Mouse (Mus musculus) heart, postnatal 0 days (tissue): ENCODE data around the gene Plxdc1. TPM values are rescaled to one million over a fixed set of nuclear protein-coding genes. Genes with fewer than 3 reads are reported as not detected.

Source experiments
- ATAC-seq: fragments of 200-750 bp; cut with Nextera tagmentation; 2 replicates; pipeline ENCODE4 v1.8.0; 2017; ENCODE audit warnings: low read depth, moderate number of reproducible peaks, moderate library complexity; ENCODE audit not compliant: insufficient read depth
- DNase-seq: peaks from one replicate; pipeline ENCODE4 v3.0.0-alpha.2; 2016; ENCODE audit warnings: low spot score
- H3K27ac ChIP-seq: fragments of 300-500 bp; sonication (generic); 2 replicates; pipeline ENCODE4 v1.5.1; 2014; ENCODE audit warnings: low read depth, mild to moderate bottlenecking
- H3K27me3 ChIP-seq: fragments of 300-500 bp; sonication (generic); 2 replicates; pipeline ENCODE4 v1.6.1; 2014; ENCODE audit warnings: low read length, mixed read lengths; ENCODE audit not compliant: control insufficient read depth, insufficient read depth
- H3K36me3 ChIP-seq: fragments of 300-500 bp; sonication (generic); replicated peaks from 2 replicates; pipeline ENCODE4 v1.6.1; 2014; ENCODE audit warnings: low read length, mixed read lengths; ENCODE audit not compliant: control insufficient read depth, insufficient read depth
- H3K4me1 ChIP-seq: fragments of 300-500 bp; sonication (generic); 2 replicates; pipeline ENCODE4 v1.6.1; 2014; ENCODE audit warnings: antibody characterized with exemption; ENCODE audit not compliant: control insufficient read depth, insufficient read depth
- H3K4me2 ChIP-seq: fragments of 300-500 bp; sonication (generic); 2 replicates; pipeline ENCODE4 v1.6.1; 2014; ENCODE audit warnings: low read depth, mild to moderate bottlenecking, low read length, moderate library complexity
- H3K4me3 ChIP-seq: fragments of 300-500 bp; sonication (generic); 2 replicates; pipeline ENCODE4 v1.5.1; 2014; ENCODE audit warnings: low read depth, low read length
- H3K9ac ChIP-seq: fragments of 300-500 bp; sonication (generic); replicated peaks from 2 replicates; pipeline ENCODE4 v1.6.1; 2014; ENCODE audit warnings: low read depth, low read length, mixed read lengths
- H3K9me3 ChIP-seq: fragments of 300-500 bp; sonication (generic); replicated peaks from 2 replicates; pipeline ENCODE4 v1.6.1; 2016; ENCODE audit warnings: low read length; ENCODE audit not compliant: control insufficient read depth
- CTCF ChIP-seq: IDR thresholded peaks from 2 replicates; pipeline ENCODE4 v1.5.1; 2016; ENCODE audit warnings: antibody characterized with exemption, control low read depth, low read depth
- EP300 ChIP-seq: IDR thresholded peaks from 2 replicates; pipeline ENCODE4 v1.6.1; 2016; ENCODE audit warnings: antibody characterized with exemption, low read depth
- whole genome bisulfite sequencing: fragments of 180-500 bp; shearing (Covaris S2); extraction: QIAGEN DNeasy Blood & Tissue Kit; methylation state at CpG from one replicate; pipeline ENCODE4 v1.1.7; 2014; 5-methylcytosine and 5-hydroxymethylcytosine counted together
- polyA plus RNA-seq: library from polyadenylated mRNA; unstranded; fragments of >200 nt; fragmentation: Nextera tagmentation; extraction: Ambion mirVana; gene quantifications from 2 replicates; pipeline ENCODE4 v1.2.1, GENCODE M21; 2015
- total RNA-seq: library from RNA; depleted of rRNA; stranded (reverse); fragments of >200 nt; gene quantifications from 2 replicates; pipeline ENCODE4 v1.2.3, GENCODE M21; 2014; ENCODE audit warnings: low replicate concordance

The Plxdc1 gene
- total and polyA plus RNA-seq, 2 experiments from 2014 or later, result 2.1 to 2.6 TPM

DNA sequence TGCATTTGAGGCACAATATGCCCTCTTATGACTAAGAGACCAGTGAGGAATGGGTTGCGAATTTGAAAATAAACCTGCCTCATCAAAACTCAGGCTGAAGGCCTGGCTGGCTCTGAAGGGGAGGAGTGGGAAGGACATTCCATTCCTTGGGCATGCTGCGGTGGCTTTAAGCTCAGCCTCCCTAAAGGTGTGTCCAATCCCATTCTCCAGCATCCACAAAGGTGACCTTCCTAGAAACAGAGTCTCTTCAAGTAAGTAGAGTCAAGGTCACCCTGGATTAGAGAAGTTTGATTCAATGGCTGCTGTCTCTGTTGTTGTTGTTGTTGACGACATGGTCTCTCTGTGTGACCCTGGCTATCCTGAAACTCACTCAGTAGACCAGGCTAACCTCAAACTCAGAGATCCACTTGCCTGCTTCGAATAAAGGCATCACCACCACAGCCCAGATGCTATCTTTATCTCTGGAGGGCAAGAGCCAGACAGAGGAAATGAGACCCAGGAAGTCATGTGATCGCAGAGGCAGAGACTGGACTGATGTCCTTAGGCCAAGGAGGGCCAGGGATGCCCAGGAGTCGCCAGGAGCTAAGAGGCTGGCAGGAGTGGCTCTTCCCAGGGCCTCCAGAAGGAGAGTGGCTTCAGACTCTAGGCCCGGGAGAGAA lies 27.5 kb downstream of the Plxdc1 start:
- Histone ChIP-seq H3K4me1 (0 out of 2 replicates have a peak, but pooled peaks cover 5% of the 10 kb centered on the region), H3K9me3 (no peaks in the 10 kb centered on the region), H3K27ac (no peak overlapping the region), H3K4me3 (no peak overlapping the region), H3K9ac (no peak overlapping the region), H3K27me3 (no peaks in the 10 kb centered on the region), H3K36me3 (no peaks in the 10 kb centered on the region), H3K4me2 (no peak overlapping the region)
- 70% methylated on average over 7 of the region's 7 CpGs for WGBS
- DNase-seq, result no peak
- ATAC-seq, result no peak
- no peak for TF ChIP-seq CTCF
- TF ChIP-seq EP300, result no peak

GRCm38 (mm10) chr11:97956905-97957560 lies 29.2 kb downstream of the Plxdc1 start:
- H3K9me3 ChIP-seq, result no peaks in the 10 kb centered on the region
- TF ChIP-seq CTCF (no peak), EP300 (no peak)
- H3K27ac ChIP-seq, result no peak overlapping the region
- no peak overlapping the region for H3K4me2 ChIP-seq
- H3K27me3 ChIP-seq, result no peaks in the 10 kb centered on the region
- WGBS, result 71% methylated on average over 6 of the region's 6 CpGs
- H3K9ac ChIP-seq, result no peak overlapping the region
- ATAC-seq, result no peak
- no peaks in the 10 kb centered on the region for H3K36me3 ChIP-seq
- H3K4me1 ChIP-seq, result 0 out of 2 replicates have a peak, but pooled peaks cover 5% of the 10 kb centered on the region
- DNase-seq, result no peak
- no peak overlapping the region for H3K4me3 ChIP-seq

DNA sequence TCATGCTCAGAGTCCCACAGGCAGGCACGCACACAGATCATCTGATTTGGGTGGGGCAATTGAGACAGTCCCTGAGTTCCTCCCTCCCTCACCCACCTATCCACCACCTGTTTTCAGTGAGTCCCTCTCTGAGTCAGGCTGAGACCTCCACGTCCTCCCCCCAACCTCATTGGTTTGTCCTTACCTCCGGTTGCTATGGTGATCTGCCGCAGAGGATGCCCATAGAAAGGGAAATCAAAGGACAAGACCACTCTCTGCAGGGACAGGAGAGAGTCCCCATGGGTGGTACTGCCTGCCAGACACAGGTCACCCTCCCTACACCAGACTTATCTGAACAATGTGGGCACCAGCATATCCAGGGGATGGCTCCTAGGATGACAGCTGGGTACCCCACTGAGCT lies 30.3 kb downstream of the Plxdc1 start:
- no peak for ATAC-seq
- no peaks in the 10 kb centered on the region for H3K9me3 ChIP-seq

GRCm38 (mm10) chr11:97955146-97955902 lies 30.9 kb downstream of the Plxdc1 start:
- H3K4me3 ChIP-seq, result no peak overlapping the region
- no peak overlapping the region for H3K4me2 ChIP-seq
- no peak overlapping the region for H3K9ac ChIP-seq
- H3K27me3 ChIP-seq, result no peaks in the 10 kb centered on the region
- H3K9me3 ChIP-seq, result no peaks in the 10 kb centered on the region
- no peak for TF ChIP-seq EP300
- H3K4me1 ChIP-seq, result 0 out of 2 replicates have a peak, but pooled peaks cover 5% of the 10 kb centered on the region
- ATAC-seq, result no peak
- DNase-seq, result no peak
- no peaks in the 10 kb centered on the region for H3K36me3 ChIP-seq
- H3K27ac ChIP-seq, result no peak overlapping the region
- 71% methylated on average over 9 of the region's 9 CpGs for WGBS

More for the DNA sequence above, 30.3 kb downstream of the Plxdc1 start:
- Histone ChIP-seq H3K36me3 (no peaks in the 10 kb centered on the region), H3K9ac (no peak overlapping the region), H3K4me3 (no peak overlapping the region), H3K27me3 (no peaks in the 10 kb centered on the region), H3K27ac (no peak overlapping the region), H3K4me2 (no peak overlapping the region), H3K4me1 (0 out of 2 replicates have a peak, but pooled peaks cover 5% of the 10 kb centered on the region)
- TF ChIP-seq CTCF (no peak), EP300 (no peak)
- no peak for DNase-seq
- 72% methylated on average over 4 of the region's 4 CpGs for WGBS

DNA sequence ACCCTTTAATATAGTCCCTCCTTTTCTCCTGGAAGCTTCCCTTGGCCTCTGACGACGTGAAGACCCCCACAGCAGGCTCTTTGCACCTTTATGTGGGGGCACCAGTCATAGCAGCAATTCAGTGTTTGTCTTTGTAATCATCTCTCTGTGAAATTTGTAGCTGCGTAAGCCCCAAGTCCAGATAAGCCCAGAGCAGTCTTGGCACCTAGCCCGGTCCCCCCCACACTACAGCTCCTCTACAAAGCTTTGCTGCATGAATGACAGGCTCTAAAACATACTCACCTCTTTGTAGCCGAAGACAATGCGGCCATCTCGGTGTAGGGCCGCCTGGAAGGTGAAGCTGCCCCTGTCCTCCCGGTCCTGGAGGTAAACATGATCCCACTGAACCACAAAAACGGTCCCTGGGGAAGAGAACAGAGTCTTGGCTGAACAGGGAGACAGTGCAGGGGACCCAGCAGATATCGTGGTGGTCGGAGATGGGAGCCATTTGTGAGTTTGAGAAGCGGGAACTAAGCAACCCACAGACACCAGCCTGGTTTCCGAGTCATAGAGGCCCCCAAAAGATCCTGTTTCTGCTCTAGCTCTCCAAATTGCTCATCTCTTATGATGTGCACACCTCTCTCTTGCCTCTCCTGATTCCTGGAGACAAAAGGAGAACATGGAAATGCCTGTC lies 31.6 kb downstream of the Plxdc1 start:
- H3K4me1 ChIP-seq, result 0 out of 2 replicates have a peak, but pooled peaks cover 5% of the 10 kb centered on the region
- H3K27me3 ChIP-seq, result no peaks in the 10 kb centered on the region
- no peak overlapping the region for H3K4me2 ChIP-seq
- WGBS, result 26% methylated on average over 14 of the region's 14 CpGs
- peak; percentile 26 for DNase-seq
- TF ChIP-seq EP300, result no peak
- TF ChIP-seq CTCF, result no peak
- H3K36me3 ChIP-seq, result no peaks in the 10 kb centered on the region
- no peak overlapping the region for H3K9ac ChIP-seq
- H3K9me3 ChIP-seq, result no peaks in the 10 kb centered on the region
- H3K27ac ChIP-seq, result no peak overlapping the region
- ATAC-seq, result no peak
- no peak overlapping the region for H3K4me3 ChIP-seq
